Mouse (Mus musculus): ENCODE measurements at regions not wholly inside any gene's neighbourhood (a gene's known extent, or its start where the extent isn't known, plus 50 kb on each side); places are given as distances from the start of the nearest gene placed in this dataset.
"Not testable (repeated sequence)": the region's sequence is repeated elsewhere in the genome, so short reads cannot be mapped to it uniquely, and the experiment has no call there.

DNA sequence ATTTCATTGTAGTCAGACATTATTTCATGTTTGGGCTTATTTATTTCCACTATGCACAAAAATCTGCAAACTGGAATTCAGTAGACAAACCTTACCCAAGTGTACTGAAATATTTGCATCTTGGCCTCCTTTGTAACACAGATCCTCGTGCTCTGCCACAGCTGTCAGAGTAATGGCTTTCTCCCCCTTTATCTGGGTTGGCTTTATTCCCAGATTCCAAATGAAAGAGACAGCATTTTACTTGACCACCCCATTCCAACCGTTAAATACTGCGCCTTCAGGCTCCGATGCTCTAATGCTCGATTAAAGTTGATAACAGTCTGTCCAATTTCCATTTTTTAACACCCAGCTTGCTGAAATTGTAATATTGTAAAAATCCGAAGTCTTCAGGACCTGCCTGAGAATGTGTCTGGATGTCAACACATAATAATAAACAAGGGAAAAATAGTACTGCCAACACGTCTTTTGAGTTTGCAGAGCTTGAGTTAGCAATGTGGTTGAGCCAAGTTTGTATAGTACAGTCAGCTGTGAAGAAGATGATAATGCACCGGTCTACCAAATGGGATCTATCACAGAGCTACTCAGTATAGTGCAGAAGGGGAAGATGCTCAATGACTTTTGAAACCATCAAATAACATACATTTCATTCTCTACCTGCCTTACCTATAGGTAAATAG lies 323.4 kb upstream of the Klhl29 start:
- H3K4me1 ChIP-seq (ENCODE audit: control insufficient read depth, insufficient read depth, low read length) = no peaks in the 10 kb centered on the region
- H3K4me3 ChIP-seq (replicated peaks; ENCODE audit: insufficient read depth, low read depth, low read length) = no peak overlapping the region
- DNase-seq = no peak
- WGBS = 11% methylated on average over 8 of the region's 8 CpGs
- TF ChIP-seq POLR2A (IDR thresholded peaks at IDR 0.05; ENCODE audit: borderline replicate concordance, insufficient read depth, low read length) (no peak), CTCF (IDR thresholded peaks at IDR 0.05; ENCODE audit: borderline replicate concordance, insufficient read depth, low read depth, low read length) (no peak)
- no peaks in the 10 kb centered on the region for H3K27me3 ChIP-seq (ENCODE audit: control insufficient read depth, insufficient read depth, low read length)
- H3K27ac ChIP-seq (ENCODE audit: insufficient read depth, low read length) = no peak overlapping the region

DNA sequence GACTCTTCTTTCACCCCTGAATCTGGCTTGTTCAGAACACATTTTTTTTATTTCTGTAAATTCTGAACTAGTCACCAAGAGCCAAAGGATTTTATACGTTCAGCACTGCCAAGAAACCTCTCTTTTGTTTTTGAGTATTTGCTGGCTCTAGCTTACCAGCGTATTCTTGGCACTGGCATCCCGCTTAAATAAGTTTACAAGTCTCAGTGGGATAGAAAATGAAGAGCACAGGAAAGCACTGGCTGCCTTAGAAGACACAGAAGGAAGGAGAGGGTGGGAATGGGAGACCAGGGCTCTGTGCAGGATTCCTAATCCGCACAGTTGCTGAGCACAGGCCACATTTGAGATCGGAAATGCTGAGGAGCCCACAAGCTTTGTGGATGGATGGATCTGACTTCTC lies 306.7 kb upstream of the Klhl29 start:
- WGBS = 28% methylated on average over 5 of the region's 5 CpGs
- DNase-seq = no peak
- H3K27ac ChIP-seq (ENCODE audit: insufficient read depth, low read length) = no peak overlapping the region
- H3K4me1 ChIP-seq (ENCODE audit: control insufficient read depth, insufficient read depth, low read length) = no peaks in the 10 kb centered on the region
- no peak for TF ChIP-seq POLR2A (IDR thresholded peaks at IDR 0.05; ENCODE audit: borderline replicate concordance, insufficient read depth, low read length)
- no peak for TF ChIP-seq CTCF (IDR thresholded peaks at IDR 0.05; ENCODE audit: borderline replicate concordance, insufficient read depth, low read depth, low read length)
- H3K4me3 ChIP-seq (replicated peaks; ENCODE audit: insufficient read depth, low read depth, low read length) = no peak overlapping the region
- no peaks in the 10 kb centered on the region for H3K27me3 ChIP-seq (ENCODE audit: control insufficient read depth, insufficient read depth, low read length)

DNA sequence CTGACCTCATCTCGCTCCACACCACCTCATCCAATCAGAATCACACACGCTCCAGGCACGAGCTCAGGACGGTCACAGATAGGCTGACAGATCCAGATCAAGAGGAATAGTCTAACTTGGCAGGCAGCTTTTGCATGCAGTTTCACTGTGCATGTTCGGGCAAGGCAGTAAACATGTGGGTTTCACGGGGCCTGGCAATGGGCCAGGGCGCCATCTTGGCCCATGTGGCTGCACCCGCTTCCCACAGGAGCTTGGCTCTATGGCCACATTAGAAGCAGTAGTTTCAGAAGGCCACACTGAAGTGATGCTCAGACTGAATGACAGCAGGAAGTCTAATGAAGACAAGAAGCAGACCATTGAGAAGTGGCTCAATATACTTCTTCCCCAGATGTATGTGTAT lies 302.6 kb upstream of the Klhl29 start:
- DNase-seq = peak in 1 of 2 experiments; percentile 2
- H3K4me3 ChIP-seq (replicated peaks; ENCODE audit: insufficient read depth, low read depth, low read length); H3K27ac ChIP-seq (ENCODE audit: insufficient read depth, low read length); H3K4me1 ChIP-seq (ENCODE audit: control insufficient read depth, insufficient read depth, low read length); H3K27me3 ChIP-seq (ENCODE audit: control insufficient read depth, insufficient read depth, low read length): not testable (repeated sequence)
- 57% methylated on average over 8 of the region's 8 CpGs for WGBS

DNA sequence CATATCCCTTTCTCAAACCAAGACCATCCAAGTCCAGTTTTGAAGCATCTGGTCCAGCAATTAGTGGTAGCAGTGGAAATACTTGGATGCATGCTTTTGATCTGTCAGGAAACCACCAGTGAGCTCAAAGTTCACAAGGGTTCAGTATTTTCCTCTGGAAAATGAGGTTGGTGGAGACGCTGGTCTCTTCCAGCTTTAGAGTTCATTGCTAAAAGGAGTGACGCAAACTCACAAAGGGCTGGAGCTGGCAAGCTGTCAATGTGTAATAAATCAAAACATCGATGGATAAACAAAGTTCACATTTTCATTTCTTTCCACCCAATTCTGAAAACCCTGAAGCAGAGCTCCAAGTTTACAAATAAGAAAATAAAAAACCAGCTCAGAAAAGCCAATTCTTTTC lies 293.0 kb upstream of the Klhl29 start:
- TF ChIP-seq POLR2A (IDR thresholded peaks at IDR 0.05; ENCODE audit: borderline replicate concordance, insufficient read depth, low read length) (no peak), CTCF (IDR thresholded peaks at IDR 0.05; ENCODE audit: borderline replicate concordance, insufficient read depth, low read depth, low read length) (no peak)
- Histone ChIP-seq H3K27me3 (ENCODE audit: control insufficient read depth, insufficient read depth, low read length) (no peaks in the 10 kb centered on the region), H3K27ac (ENCODE audit: insufficient read depth, low read length) (no peak overlapping the region), H3K4me3 (replicated peaks; ENCODE audit: insufficient read depth, low read depth, low read length) (no peak overlapping the region), H3K4me1 (ENCODE audit: control insufficient read depth, insufficient read depth, low read length) (no peaks in the 10 kb centered on the region)
- no peak for DNase-seq
- WGBS = 85% methylated on average over 3 of the region's 3 CpGs

DNA sequence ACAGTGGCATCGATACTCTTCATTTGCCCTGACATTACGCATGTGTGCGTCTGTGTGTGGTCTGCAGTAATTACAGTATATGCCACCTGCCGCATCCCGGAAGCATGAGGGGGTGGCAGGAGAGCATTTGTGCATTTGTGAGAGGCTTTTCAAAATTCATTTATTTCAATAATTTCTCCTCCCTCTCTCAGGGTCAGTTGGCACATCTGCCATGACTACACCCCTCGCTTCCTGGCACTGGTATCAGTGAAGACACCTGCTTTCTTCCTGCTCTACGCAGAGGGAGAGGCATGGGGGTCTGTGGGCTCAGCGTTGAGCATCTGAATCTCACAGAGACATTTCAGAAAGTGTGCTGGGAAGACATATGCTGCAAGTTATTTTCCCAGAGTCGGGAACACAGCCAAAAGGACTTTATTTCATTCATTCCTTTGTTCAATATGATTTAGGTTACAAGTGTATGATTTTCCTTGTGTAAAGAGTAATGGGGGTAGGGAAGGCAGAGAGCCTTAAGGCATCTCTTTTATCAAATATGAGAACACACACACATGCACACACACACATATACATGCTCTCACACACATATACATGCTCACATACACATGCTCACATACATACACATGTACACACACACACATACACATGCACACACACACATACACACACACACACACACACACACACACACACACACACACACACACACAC lies 262.2 kb upstream of the Klhl29 start:
- 29% methylated on average over 9 of the region's 9 CpGs for WGBS
- no peak for DNase-seq
- H3K27me3 ChIP-seq (ENCODE audit: control insufficient read depth, insufficient read depth, low read length) = no peaks in the 10 kb centered on the region
- H3K4me1 ChIP-seq (ENCODE audit: control insufficient read depth, insufficient read depth, low read length) = no peaks in the 10 kb centered on the region
- TF ChIP-seq CTCF (IDR thresholded peaks at IDR 0.05; ENCODE audit: borderline replicate concordance, insufficient read depth, low read depth, low read length) = no peak
- no peak overlapping the region for H3K27ac ChIP-seq (ENCODE audit: insufficient read depth, low read length)
- H3K4me3 ChIP-seq (replicated peaks; ENCODE audit: insufficient read depth, low read depth, low read length) = no peak overlapping the region

DNA sequence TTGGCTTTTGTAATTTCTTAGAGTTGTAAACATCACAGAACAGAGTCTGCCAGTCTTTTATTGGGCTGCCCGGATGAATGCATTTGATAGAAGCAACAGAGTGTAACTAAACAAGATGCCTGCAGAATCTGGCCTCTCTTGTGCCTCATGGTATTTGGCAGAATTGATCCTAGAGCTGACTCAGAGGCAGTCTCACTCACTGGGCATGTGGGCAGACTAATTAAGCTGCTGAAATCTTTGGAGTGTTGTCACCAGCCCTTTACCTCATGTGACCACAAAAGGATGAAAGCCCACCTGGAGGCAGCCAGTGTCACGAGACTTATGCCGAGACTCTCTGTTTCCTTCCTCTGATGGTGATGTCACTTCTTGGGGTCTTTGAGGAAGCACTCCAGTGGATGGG lies 258.5 kb upstream of the Klhl29 start:
- H3K4me1 ChIP-seq (ENCODE audit: control insufficient read depth, insufficient read depth, low read length) = no peaks in the 10 kb centered on the region
- WGBS = 43% methylated on average over 3 of the region's 3 CpGs
- TF ChIP-seq POLR2A (IDR thresholded peaks at IDR 0.05; ENCODE audit: borderline replicate concordance, insufficient read depth, low read length) = no peak
- no peak for TF ChIP-seq CTCF (IDR thresholded peaks at IDR 0.05; ENCODE audit: borderline replicate concordance, insufficient read depth, low read depth, low read length)
- no peak overlapping the region for H3K27ac ChIP-seq (ENCODE audit: insufficient read depth, low read length)
- DNase-seq = no peak
- H3K27me3 ChIP-seq (ENCODE audit: control insufficient read depth, insufficient read depth, low read length) = no peaks in the 10 kb centered on the region
- H3K4me3 ChIP-seq (replicated peaks; ENCODE audit: insufficient read depth, low read depth, low read length) = no peak overlapping the region

DNA sequence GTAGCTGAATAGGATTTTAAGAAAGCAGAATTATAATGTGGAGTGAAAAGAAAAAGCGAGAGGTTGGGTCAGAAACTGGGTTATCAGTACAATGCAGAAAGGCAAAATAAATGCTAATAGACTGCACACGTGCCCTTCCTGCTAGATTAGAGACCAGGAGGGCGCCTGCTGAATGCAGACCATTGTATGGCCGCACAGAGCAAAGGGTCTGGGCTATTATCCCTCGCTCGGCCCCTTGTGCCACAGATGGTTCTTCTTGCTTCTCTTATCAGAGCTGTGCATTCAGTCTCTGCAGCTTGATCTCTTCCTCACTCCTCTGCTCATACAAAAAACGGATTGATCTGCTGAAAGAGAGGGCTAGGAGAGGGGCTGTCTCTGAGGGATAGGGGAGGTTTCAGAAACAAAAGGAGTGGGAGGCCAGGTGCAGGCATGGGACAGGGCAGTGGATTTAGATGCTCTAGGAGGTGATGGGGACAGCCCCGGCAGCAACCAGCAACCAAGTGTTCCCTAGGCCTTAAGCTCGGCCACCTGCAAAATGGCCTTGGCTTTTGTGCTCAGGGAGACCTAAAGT lies 225.7 kb upstream of the Klhl29 start:
- H3K27ac ChIP-seq (ENCODE audit: insufficient read depth, low read length) = no peak overlapping the region
- TF ChIP-seq POLR2A (IDR thresholded peaks at IDR 0.05; ENCODE audit: borderline replicate concordance, insufficient read depth, low read length) (no peak), CTCF (IDR thresholded peaks at IDR 0.05; ENCODE audit: borderline replicate concordance, insufficient read depth, low read depth, low read length) (no peak)
- H3K4me1 ChIP-seq (ENCODE audit: control insufficient read depth, insufficient read depth, low read length) = no peaks in the 10 kb centered on the region
- WGBS = 78% methylated on average over 9 of the region's 9 CpGs
- no peak overlapping the region for H3K4me3 ChIP-seq (replicated peaks; ENCODE audit: insufficient read depth, low read depth, low read length)
- no peak for DNase-seq
- H3K27me3 ChIP-seq (ENCODE audit: control insufficient read depth, insufficient read depth, low read length) = no peaks in the 10 kb centered on the region

DNA sequence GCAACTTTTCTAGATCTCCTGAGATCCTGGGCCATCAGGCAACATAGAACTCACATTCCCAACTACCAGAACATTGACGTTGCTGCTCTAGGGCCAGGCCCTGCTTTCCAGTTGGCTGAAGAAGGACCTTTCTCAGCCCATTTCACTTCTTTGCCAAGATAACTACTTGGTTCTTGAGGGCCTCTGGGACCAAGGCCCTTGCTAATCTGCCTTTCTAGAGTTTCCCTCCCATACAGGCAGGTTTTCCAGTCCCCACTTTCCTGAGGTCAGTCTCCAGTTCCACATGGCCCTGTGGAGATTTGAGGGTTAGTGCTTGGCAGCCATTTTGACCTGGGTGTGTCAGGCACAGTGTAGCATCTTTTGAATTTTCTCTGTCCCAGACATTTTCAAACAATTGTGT lies 223.9 kb upstream of the Klhl29 start:
- TF ChIP-seq POLR2A (IDR thresholded peaks at IDR 0.05; ENCODE audit: borderline replicate concordance, insufficient read depth, low read length) (no peak), CTCF (IDR thresholded peaks at IDR 0.05; ENCODE audit: borderline replicate concordance, insufficient read depth, low read depth, low read length) (no peak)
- H3K27ac ChIP-seq (ENCODE audit: insufficient read depth, low read length) = no peak overlapping the region
- H3K27me3 ChIP-seq (ENCODE audit: control insufficient read depth, insufficient read depth, low read length) = no peaks in the 10 kb centered on the region
- no peak for DNase-seq
- 36% methylated on average over 1 of the region's 1 CpGs for WGBS
- H3K4me1 ChIP-seq (ENCODE audit: control insufficient read depth, insufficient read depth, low read length) = no peaks in the 10 kb centered on the region
- no peak overlapping the region for H3K4me3 ChIP-seq (replicated peaks; ENCODE audit: insufficient read depth, low read depth, low read length)

Measured in cerebellum, adult 2 months (tissue).